Mouse (Mus musculus): ENCODE data around the gene Prepl.

- TF ChIP-seq CTCF (IDR thresholded peaks at IDR 0.05; ENCODE audit: low read depth), result no peak
- TF ChIP-seq EP300 (IDR thresholded peaks at IDR 0.05; ENCODE audit: low read depth), result no peak
These were observed 65.8 kb downstream of the Prepl start for GRCm38 (mm10) chr17:85024237-85024636.
